Mouse (Mus musculus) MEL (cell line): ENCODE data around the gene Abcc10. TPM values are rescaled to one million over a fixed set of nuclear protein-coding genes. Genes with fewer than 3 reads are reported as not detected.

Source experiments
- DNase-seq: peaks from one replicate; pipeline ENCODE4 v3.0.0; 2011; ENCODE audit warnings: low read depth, low spot score
- H3K27ac ChIP-seq: 2 replicates; pipeline ENCODE4 v1.5.1; 2012; ENCODE audit warnings: low read depth, mild to moderate bottlenecking, control low read depth, low read length, moderate library complexity; ENCODE audit not compliant: control insufficient read depth
- H3K27me3 ChIP-seq, 2 experiments: fragments of 150-350 bp in 1 of 2; sonication (generic) in 1 of 2; 2 replicates each; pipeline ENCODE4 v1.6.1; 2012; ENCODE audit warnings: low read length in 2 of 2, mild to moderate bottlenecking in 2 of 2, improper control_type of control experiment in 1 of 2, moderate library complexity in 1 of 2; ENCODE audit not compliant: insufficient read depth in 2 of 2, control insufficient read depth in 1 of 2
- H3K36me3 ChIP-seq, 2 experiments: 2 replicates each; pipeline ENCODE4 v1.6.1; 2012 to 2014; ENCODE audit warnings: low read length in 2 of 2, improper control_type of control experiment in 1 of 2, inconsistent platforms in 1 of 2, mild to moderate bottlenecking in 1 of 2; ENCODE audit not compliant: insufficient read depth in 2 of 2, control insufficient read depth in 1 of 2
- H3K4me1 ChIP-seq, 2 experiments: fragments of 150-350 bp in 1 of 2; sonication (generic) in 1 of 2; 2 replicates each; pipeline ENCODE4 v1.6.1; 2012; ENCODE audit warnings: low read length in 2 of 2, improper control_type of control experiment in 1 of 2, mild to moderate bottlenecking in 1 of 2; ENCODE audit not compliant: insufficient read depth in 2 of 2, control insufficient read depth in 1 of 2
- H3K4me3 ChIP-seq, 2 experiments: fragments of 150-350 bp in 1 of 2; sonication (generic) in 1 of 2; 2 replicates each; pipeline ENCODE4 v1.5.1; 2012; ENCODE audit warnings: low read depth in 2 of 2, low read length in 2 of 2, mild to moderate bottlenecking in 2 of 2, moderate library complexity in 2 of 2, control low read depth in 1 of 2, improper control_type of control experiment in 1 of 2; ENCODE audit not compliant: control insufficient read depth in 1 of 2, insufficient read depth in 1 of 2
- H3K79me2 ChIP-seq: 2 replicates; pipeline ENCODE4 v1.6.1; 2012; ENCODE audit warnings: mild to moderate bottlenecking, low read length, moderate library complexity; ENCODE audit not compliant: control insufficient read depth, poor library complexity, insufficient read depth
- H3K9ac ChIP-seq: 2 replicates; pipeline ENCODE4 v1.6.1; 2012; ENCODE audit warnings: low read depth, mild to moderate bottlenecking, control low read depth, low read length, moderate library complexity; ENCODE audit not compliant: control insufficient read depth, poor library complexity, severe bottlenecking
- H3K9me3 ChIP-seq: fragments of 150-350 bp; sonication (generic); replicated peaks from 2 replicates; pipeline ENCODE4 v1.6.1; 2012; ENCODE audit warnings: mild to moderate bottlenecking, low read length, improper control_type of control experiment, moderate library complexity; ENCODE audit not compliant: insufficient read depth
- BHLHE40 ChIP-seq: IDR thresholded peaks from 2 replicates; pipeline ENCODE4 v1.6.1; 2012; ENCODE audit warnings: low read depth, mild to moderate bottlenecking, inconsistent platforms, low read length, improper control_type of control experiment, borderline replicate concordance
- CHD1 ChIP-seq: IDR thresholded peaks from 2 replicates; pipeline ENCODE4 v1.6.1; 2012; ENCODE audit warnings: low read depth, mild to moderate bottlenecking, inconsistent platforms, low read length, improper control_type of control experiment
- CHD2 ChIP-seq: IDR thresholded peaks from 2 replicates; pipeline ENCODE4 v1.6.1; 2011; ENCODE audit warnings: low read length, improper control_type of control experiment
- CTCF ChIP-seq, 3 experiments: IDR thresholded peaks in 2 of 3; conservative IDR thresholded peaks in 1 of 3; 2 replicates each; pipeline ENCODE4 v1.5.1; 2011 to 2012; ENCODE audit warnings: low read length in 3 of 3, low read depth in 2 of 3, mild to moderate bottlenecking in 2 of 3, improper control_type of control experiment in 1 of 3, inconsistent platforms in 1 of 3, mixed read lengths in 1 of 3, moderate library complexity in 1 of 3; ENCODE audit not compliant: control insufficient read depth in 1 of 3, insufficient read depth in 1 of 3, poor library complexity in 1 of 3, severe bottlenecking in 1 of 3
- E2F4 ChIP-seq: IDR thresholded peaks from 2 replicates; pipeline ENCODE4 v1.6.1; 2011; ENCODE audit warnings: low read depth, low read length, improper control_type of control experiment, borderline replicate concordance
- ELF1 ChIP-seq: IDR thresholded peaks from 2 replicates; pipeline ENCODE4 v1.6.1; 2014; ENCODE audit warnings: low read depth, mild to moderate bottlenecking, inconsistent platforms, low read length, improper control_type of control experiment, moderate library complexity
- EP300 ChIP-seq, 2 experiments: IDR thresholded peaks; 2 replicates each; pipeline ENCODE4 v1.6.1; 2011; ENCODE audit warnings: improper control_type of control experiment in 2 of 2, low read length in 2 of 2, low read depth in 1 of 2, mild to moderate bottlenecking in 1 of 2
- ETS1 ChIP-seq: IDR thresholded peaks from 2 replicates; pipeline ENCODE4 v1.6.1; 2012; ENCODE audit warnings: low read depth, mild to moderate bottlenecking, inconsistent platforms, low read length, improper control_type of control experiment, moderate library complexity
- GATA1 ChIP-seq: IDR thresholded peaks from 2 replicates; pipeline ENCODE4 v1.6.1; 2011; ENCODE audit warnings: low read depth, low read length, improper control_type of control experiment
- JUND ChIP-seq: IDR thresholded peaks from 2 replicates; pipeline ENCODE4 v1.6.1; 2011; ENCODE audit warnings: low read depth, mild to moderate bottlenecking, improper control_type of control experiment, low read length
- KAT2A ChIP-seq: conservative IDR thresholded peaks from 2 replicates; pipeline ENCODE4 v1.6.1; 2012; ENCODE audit warnings: low read depth, low read length, improper control_type of control experiment, inconsistent platforms
- MAX ChIP-seq: IDR thresholded peaks from 2 replicates; pipeline ENCODE4 v1.6.1; 2011; ENCODE audit warnings: low read length, improper control_type of control experiment
- MAZ ChIP-seq: IDR thresholded peaks from 2 replicates; pipeline ENCODE4 v1.6.1; 2012; ENCODE audit warnings: low read depth, mild to moderate bottlenecking, inconsistent platforms, low read length, improper control_type of control experiment
- MEF2A ChIP-seq: IDR thresholded peaks from 2 replicates; pipeline ENCODE4 v1.6.1; 2014; ENCODE audit warnings: low read depth, mild to moderate bottlenecking, inconsistent platforms, low read length, improper control_type of control experiment; ENCODE audit not compliant: poor library complexity, insufficient replicate concordance, severe bottlenecking; ENCODE audit errors: extremely low read depth
- MXI1 ChIP-seq: IDR thresholded peaks from 2 replicates; pipeline ENCODE4 v1.6.1; 2011; ENCODE audit warnings: mild to moderate bottlenecking, low read depth, low read length, improper control_type of control experiment
- MYB ChIP-seq: IDR thresholded peaks from 2 replicates; pipeline ENCODE4 v1.6.1; 2011; ENCODE audit warnings: mild to moderate bottlenecking, low read depth, low read length, improper control_type of control experiment
- MYC ChIP-seq: IDR thresholded peaks from 2 replicates; pipeline ENCODE4 v1.6.1; 2011; ENCODE audit warnings: low read depth, mild to moderate bottlenecking, low read length, improper control_type of control experiment, moderate library complexity
- NELFE ChIP-seq: IDR thresholded peaks from 2 replicates; pipeline ENCODE4 v1.6.1; 2011; ENCODE audit warnings: low read depth, low read length, improper control_type of control experiment
- NRF1 ChIP-seq: IDR thresholded peaks from 2 replicates; pipeline ENCODE4 v1.6.1; 2014; ENCODE audit warnings: low read depth, mild to moderate bottlenecking, inconsistent platforms, low read length, improper control_type of control experiment, moderate library complexity; ENCODE audit not compliant: poor library complexity, insufficient read depth, severe bottlenecking
- POLR2A ChIP-seq, 2 experiments: IDR thresholded peaks; 2 replicates each; pipeline ENCODE4 v1.6.1; 2011 to 2012; ENCODE audit warnings: low read length in 2 of 2, mild to moderate bottlenecking in 2 of 2, control low read depth in 1 of 2, improper control_type of control experiment in 1 of 2, low read depth in 1 of 2, moderate library complexity in 1 of 2; ENCODE audit not compliant: control insufficient read depth in 1 of 2, insufficient read depth in 1 of 2, poor library complexity in 1 of 2
- POLR2AphosphoS2 ChIP-seq: IDR thresholded peaks from 2 replicates; pipeline ENCODE4 v1.6.1; 2011; ENCODE audit warnings: low read length, improper control_type of control experiment
- POLR2AphosphoS5 ChIP-seq: IDR thresholded peaks from 2 replicates; pipeline ENCODE4 v1.6.1; 2012; ENCODE audit warnings: low read depth, borderline replicate concordance, mild to moderate bottlenecking, inconsistent platforms, low read length, moderate library complexity, mixed read lengths
- RAD21 ChIP-seq: IDR thresholded peaks from 2 replicates; pipeline ENCODE4 v1.6.1; 2011; ENCODE audit warnings: mild to moderate bottlenecking, low read depth, low read length, improper control_type of control experiment
- RCOR1 ChIP-seq: IDR thresholded peaks from 2 replicates; pipeline ENCODE4 v1.6.1; 2012; ENCODE audit warnings: low read depth, mild to moderate bottlenecking, inconsistent platforms, low read length, improper control_type of control experiment
- SIN3A ChIP-seq: IDR thresholded peaks from 2 replicates; pipeline ENCODE4 v1.6.1; 2012; ENCODE audit warnings: low read length, improper control_type of control experiment, inconsistent platforms
- SMC3 ChIP-seq: IDR thresholded peaks from 2 replicates; pipeline ENCODE4 v1.6.1; 2011; ENCODE audit warnings: low read depth, low read length, improper control_type of control experiment
- TAL1 ChIP-seq: IDR thresholded peaks from 2 replicates; pipeline ENCODE4 v1.6.1; 2012; ENCODE audit warnings: mild to moderate bottlenecking, inconsistent platforms, low read length, moderate library complexity, mixed read lengths
- TBP ChIP-seq: IDR thresholded peaks from 2 replicates; pipeline ENCODE4 v1.8.0; 2011; ENCODE audit warnings: low read depth, low read length, improper control_type of control experiment
- TCF12 ChIP-seq: IDR thresholded peaks from 2 replicates; pipeline ENCODE4 v1.6.1; 2014; ENCODE audit warnings: low read depth, mild to moderate bottlenecking, inconsistent platforms, low read length, improper control_type of control experiment, moderate library complexity
- UBTF ChIP-seq: IDR thresholded peaks from 2 replicates; pipeline ENCODE4 v1.6.1; 2012; ENCODE audit warnings: low read depth, mild to moderate bottlenecking, inconsistent platforms, low read length, improper control_type of control experiment, moderate library complexity, borderline replicate concordance; ENCODE audit not compliant: insufficient read depth
- USF1 ChIP-seq: IDR thresholded peaks from 2 replicates; pipeline ENCODE4 v1.6.1; 2014; ENCODE audit warnings: low read depth, mild to moderate bottlenecking, inconsistent platforms, low read length, improper control_type of control experiment, moderate library complexity
- USF2 ChIP-seq, 2 experiments: IDR thresholded peaks; 2 replicates each; pipeline ENCODE4 v1.6.1; 2011 to 2012; ENCODE audit warnings: improper control_type of control experiment in 2 of 2, low read length in 2 of 2, borderline replicate concordance in 1 of 2, inconsistent platforms in 1 of 2, low read depth in 1 of 2, mild to moderate bottlenecking in 1 of 2; ENCODE audit not compliant: insufficient read depth in 1 of 2
- ZC3H11A ChIP-seq: IDR thresholded peaks from 2 replicates; pipeline ENCODE4 v1.6.1; 2012; ENCODE audit warnings: low read depth, mild to moderate bottlenecking, inconsistent platforms, low read length, improper control_type of control experiment
- ZKSCAN1 ChIP-seq: IDR thresholded peaks from 2 replicates; pipeline ENCODE4 v1.6.1; 2012; ENCODE audit warnings: low read depth, mild to moderate bottlenecking, inconsistent platforms, low read length, improper control_type of control experiment, moderate library complexity
- ZMIZ1 ChIP-seq: IDR thresholded peaks from 2 replicates; pipeline ENCODE4 v1.6.1; 2012; ENCODE audit warnings: low read depth, mild to moderate bottlenecking, inconsistent platforms, low read length, improper control_type of control experiment, moderate library complexity
- ZNF384 ChIP-seq: IDR thresholded peaks from 2 replicates; pipeline ENCODE4 v1.6.1; 2012; ENCODE audit warnings: low read depth, mild to moderate bottlenecking, inconsistent platforms, low read length, improper control_type of control experiment
- polyA plus RNA-seq, 2 experiments: library from polyadenylated mRNA; stranded (reverse) in 1 of 2; unstranded in 1 of 2; fragments of >175 nt in 1 of 2; fragments of >200 nt in 1 of 2; gene quantifications; 2 replicates each; pipeline versions ENCODE4 v1.2.1 to v1.2.4; 2012; ENCODE audit warnings: low replicate concordance in 2 of 2, low read depth in 1 of 2; ENCODE audit not compliant: insufficient read length in 2 of 2, insufficient read depth in 1 of 2, missing spikeins in 1 of 2
- total RNA-seq: library from RNA; depleted of rRNA; stranded (reverse); fragments of 300-350 nt; gene quantifications from 2 replicates; pipeline ENCODE4 v1.2.3, GENCODE M21; 2012; rRNA removed

Gene Abcc10
- total RNA-seq (2.8 and 4.0 TPM in 2 replicates), polyA plus RNA-seq (1 to 10 TPM in 1 of 2 experiments, not detected in 1; 6.2 TPM)

- Histone ChIP-seq H3K27ac (peak within 1 kb of the TSS; percentile 94), H3K4me1 (peaks cover 4 to 21% of the 10 kb centered on the region in 2 experiments; a peak in 3 of 4 replicates), H3K27me3 (no peaks in the 10 kb centered on the region), H3K36me3 (peaks cover 0 to 18% of the 10 kb centered on the region in 2 experiments; a peak in 2 of 4 replicates), H3K9me3 (no peaks in the 10 kb centered on the region), H3K79me2 (no peaks in the 10 kb centered on the region; the same call in 1 of the 2 replicates), H3K4me3 (peak within 1 kb of the TSS; percentile 60 to 78), H3K9ac (peak within 1 kb of the TSS; percentile 88)
- DNase-seq, result peak; percentile 98
- TF ChIP-seq SMC3 (no peak), ZMIZ1 (peak; percentile 75), E2F4 (no peak), NRF1 (peak; percentile 93), BHLHE40 (peak; percentile 83), CTCF (IDR thresholded peaks at IDR 0.05 in 2 of 3, conservative IDR thresholded peaks at IDR 0.05 in 1 of 3; ENCODE audit: control insufficient read depth in 1 of 3, insufficient read depth in 1 of 3, low read depth in 2 of 3, low read length in 3 of 3, poor library complexity in 1 of 3, severe bottlenecking in 1 of 3) (peak in 2 of 3 experiments; percentile 37 to 39; a peak in 3 of 6 replicates), MAX (peak; percentile 92), MXI1 (peak; percentile 94), TCF12 (peak; percentile 57), TAL1 (no peak), CHD2 (no peak), USF1 (peak; percentile 56), GATA1 (no peak), MAZ (no peak), CHD1 (no peak), USF2 (IDR thresholded peaks at IDR 0.05; ENCODE audit: borderline replicate concordance in 1 of 2, insufficient read depth in 1 of 2, low read depth in 1 of 2, low read length in 2 of 2) (no peak), MYC (peak; percentile 91), ELF1 (peak; percentile 96), NELFE (peak; percentile 94), TBP (0 out of 2 replicates have a peak, but pooled peaks have one; percentile 62), MYB (no peak), JUND (no peak), ZKSCAN1 (no peak), SIN3A (peak; percentile 56; the same call in 1 of the 2 replicates), ETS1 (0 out of 2 replicates have a peak, but pooled peaks have one; percentile 48), POLR2AphosphoS5 (no peak), EP300 (IDR thresholded peaks at IDR 0.05; ENCODE audit: low read depth in 1 of 2, low read length in 2 of 2) (no peak), KAT2A (no peak; the same call in 1 of the 2 replicates), RAD21 (no peak), RCOR1 (0 out of 2 replicates have a peak, but pooled peaks have one; percentile 23), MEF2A (no peak), ZNF384 (no peak), POLR2A (IDR thresholded peaks at IDR 0.05; ENCODE audit: control insufficient read depth in 1 of 2, insufficient read depth in 1 of 2, low read depth in 1 of 2, low read length in 2 of 2, poor library complexity in 1 of 2) (peak; percentile 68 to 95), POLR2AphosphoS2 (peak; percentile 93), ZC3H11A (no peak), UBTF (no peak)
Observed at GRCm38 (mm10) chr17:46327906-46328534, at the start of gene Abcc10. Gene Abcc10 (minus strand): TSS chr17:46328352.
